Mouse (Mus musculus): ENCODE results near the gene Dcaf17.

The Dcaf17 gene

DNA sequence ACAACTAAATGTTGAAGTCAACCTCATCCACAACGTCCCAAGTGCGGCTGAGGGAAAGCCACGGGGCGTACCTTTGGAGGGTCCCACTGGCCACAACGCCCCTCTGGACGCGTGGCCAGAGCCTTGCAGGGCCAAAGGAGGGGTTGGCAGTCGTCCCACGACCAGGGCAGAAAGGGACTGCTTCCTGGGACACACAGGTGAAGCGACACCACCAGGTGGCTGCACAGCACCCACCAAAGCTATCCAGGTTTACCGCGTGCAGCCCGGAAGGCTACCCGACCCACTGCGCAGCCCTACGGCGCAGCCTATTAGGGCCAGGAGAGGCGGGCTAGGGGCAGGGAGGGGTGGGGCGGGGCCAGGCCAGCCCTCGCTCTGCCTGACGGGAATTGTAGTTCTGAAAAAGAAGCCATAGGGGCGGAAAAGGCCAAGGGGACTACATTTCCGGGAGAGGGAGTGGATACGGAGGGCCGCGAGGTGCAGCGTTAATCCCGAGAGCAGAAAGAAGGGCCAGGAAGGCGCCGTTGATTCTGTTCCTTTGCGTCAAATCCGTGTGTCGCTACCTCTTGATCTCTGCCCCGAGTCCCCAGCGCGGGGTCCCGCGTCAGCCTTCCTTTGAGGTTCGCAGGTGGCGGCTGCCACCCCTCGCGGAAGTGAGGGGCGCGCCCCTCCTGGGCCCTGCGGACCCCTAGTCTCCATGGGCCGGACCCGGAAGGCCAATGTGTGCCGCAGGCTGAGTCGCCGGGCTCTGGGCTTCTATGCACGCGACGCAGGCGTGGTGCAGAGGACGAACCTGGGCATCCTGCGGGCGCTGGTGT lies at the start of gene Dcaf17, which contains the start of gene Mettl8:
Dcaf17 (plus strand) TSS at position 29 of the 815 bp plus-strand sequence.
Mettl8 (minus strand) TSS at position 284 of the 815 bp plus-strand sequence.
- peak; percentile 91 for DNase-seq (ENCODE audit: low spot score)

- DNase-seq (ENCODE audit: low spot score) = no peak
Observed at GRCm38 (mm10) chr2:71011816-71012215, 43.3 kb upstream of the Dcaf17 start.

- no peak for DNase-seq (ENCODE audit: low spot score)
Observed at GRCm38 (mm10) chr2:71013521-71013920, 41.6 kb upstream of the Dcaf17 start.

DNA sequence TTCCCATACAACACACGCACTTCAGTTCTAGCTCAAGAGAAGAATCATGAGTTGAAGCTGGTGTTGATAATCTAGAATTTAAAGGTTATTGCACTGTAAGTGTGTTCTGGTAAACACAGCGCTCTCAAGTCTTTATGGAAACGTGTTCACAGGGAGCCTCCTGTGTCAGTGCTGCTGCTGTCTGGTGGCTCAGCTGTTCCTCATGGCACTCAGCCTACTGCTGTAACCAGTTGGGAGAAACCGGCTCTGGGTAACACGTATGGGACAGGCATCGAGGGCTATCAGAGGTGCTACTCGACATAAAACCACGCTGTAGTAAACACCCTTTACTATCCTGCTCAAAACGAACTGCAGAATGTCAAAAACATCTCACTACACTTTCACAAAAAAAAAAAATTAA lies 35.9 kb upstream of the Dcaf17 start:
- DNase-seq (ENCODE audit: low spot score) = peak; percentile 35

- DNase-seq (ENCODE audit: low spot score) = no peak
Observed at GRCm38 (mm10) chr2:71019704-71020375, 35.3 kb upstream of the Dcaf17 start.

DNA sequence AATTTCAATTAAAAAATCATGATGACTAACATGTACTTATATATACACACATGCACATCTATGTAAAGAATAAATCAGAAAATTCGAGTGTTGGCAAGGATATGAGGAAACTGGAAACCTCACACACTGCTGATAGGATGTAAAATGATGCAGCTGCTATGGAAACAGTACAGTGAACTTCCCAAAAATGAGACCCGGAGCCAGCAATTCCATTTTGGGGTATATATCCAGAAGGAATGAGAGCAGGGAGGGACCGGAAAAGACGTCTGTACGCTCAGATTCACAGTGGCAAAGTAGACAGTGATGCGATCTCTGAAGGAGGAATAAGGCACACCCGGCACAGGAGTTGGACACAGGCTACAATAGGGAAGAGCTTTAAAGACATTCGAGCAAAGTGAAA lies 34.5 kb upstream of the Dcaf17 start:
- DNase-seq (ENCODE audit: low spot score) = no peak

GRCm38 (mm10) chr2:71022991-71023390 lies 32.1 kb upstream of the Dcaf17 start:
- DNase-seq (ENCODE audit: low spot score) = no peak

GRCm38 (mm10) chr2:71023986-71024385 lies 31.1 kb upstream of the Dcaf17 start:
- no peak for DNase-seq (ENCODE audit: low spot score)

- DNase-seq (ENCODE audit: low spot score) = no peak
Observed at GRCm38 (mm10) chr2:71025576-71026315, 29.4 kb upstream of the Dcaf17 start.

- no peak for DNase-seq (ENCODE audit: low spot score)
Observed at GRCm38 (mm10) chr2:71026787-71027186, 28.3 kb upstream of the Dcaf17 start.

DNA sequence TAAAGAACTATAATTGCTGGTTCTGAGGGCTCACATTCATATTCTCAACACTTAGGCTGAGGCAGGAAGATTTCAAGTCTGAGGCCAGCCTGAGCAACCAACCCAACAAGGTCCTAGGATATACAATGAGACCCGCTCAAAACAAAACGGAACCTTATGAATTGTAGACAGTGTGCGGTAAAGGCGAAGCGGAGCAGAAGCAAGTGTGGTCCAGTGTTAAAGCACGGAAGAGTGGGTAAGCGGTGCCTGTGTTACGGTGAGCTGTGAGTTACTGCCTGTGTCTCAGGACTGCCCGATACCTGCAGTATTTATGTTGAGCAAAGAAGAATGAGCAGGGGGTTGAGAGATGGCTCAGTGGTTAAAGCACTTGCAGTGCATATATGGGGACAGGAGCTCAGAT lies 27.5 kb upstream of the Dcaf17 start:
- DNase-seq (ENCODE audit: low spot score) = no peak

GRCm38 (mm10) chr2:71030663-71031062 lies 24.5 kb upstream of the Dcaf17 start:
- no peak for DNase-seq (ENCODE audit: low spot score)

DNA sequence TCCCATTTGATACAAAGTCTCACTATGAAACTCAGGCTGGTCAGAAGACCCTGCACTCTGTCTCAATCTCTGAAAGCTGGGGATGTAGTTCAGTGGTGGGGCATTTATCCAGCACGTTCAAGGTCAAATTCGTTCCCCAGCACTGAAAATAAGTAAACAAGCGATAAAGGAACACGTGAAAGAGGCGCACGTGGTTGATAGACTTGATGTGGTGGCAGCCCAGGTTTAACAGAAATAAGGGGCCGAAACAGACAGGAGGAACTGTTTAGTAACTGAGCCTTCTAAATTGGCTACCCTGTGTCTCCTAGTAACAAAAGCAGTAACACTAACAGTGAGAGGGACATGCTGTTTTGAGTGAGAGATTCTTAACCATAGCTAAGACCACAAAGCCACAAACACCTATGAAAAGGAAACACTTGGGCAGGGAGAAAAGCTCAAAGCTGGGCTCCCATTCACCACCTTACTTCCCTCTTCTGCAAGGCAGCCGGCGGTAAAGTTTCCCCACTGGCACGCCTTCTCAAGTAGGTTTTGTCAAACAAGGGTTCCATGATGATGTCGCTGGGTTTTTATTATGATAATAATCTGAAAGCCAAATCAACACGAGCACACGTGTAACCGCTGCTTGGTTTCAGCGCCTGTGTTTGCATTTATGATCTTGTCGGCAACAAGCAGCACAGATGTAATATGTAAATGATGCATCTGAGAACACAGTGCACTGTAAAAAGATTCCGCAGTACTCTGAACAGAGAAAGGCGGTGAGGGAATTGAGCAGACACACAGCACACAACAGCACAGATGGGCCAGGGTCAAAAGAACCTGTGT lies 22.9 kb upstream of the Dcaf17 start:
- no peak for DNase-seq (ENCODE audit: low spot score)

GRCm38 (mm10) chr2:71033014-71033413 lies 22.1 kb upstream of the Dcaf17 start:
- no peak for DNase-seq (ENCODE audit: low spot score)

DNA sequence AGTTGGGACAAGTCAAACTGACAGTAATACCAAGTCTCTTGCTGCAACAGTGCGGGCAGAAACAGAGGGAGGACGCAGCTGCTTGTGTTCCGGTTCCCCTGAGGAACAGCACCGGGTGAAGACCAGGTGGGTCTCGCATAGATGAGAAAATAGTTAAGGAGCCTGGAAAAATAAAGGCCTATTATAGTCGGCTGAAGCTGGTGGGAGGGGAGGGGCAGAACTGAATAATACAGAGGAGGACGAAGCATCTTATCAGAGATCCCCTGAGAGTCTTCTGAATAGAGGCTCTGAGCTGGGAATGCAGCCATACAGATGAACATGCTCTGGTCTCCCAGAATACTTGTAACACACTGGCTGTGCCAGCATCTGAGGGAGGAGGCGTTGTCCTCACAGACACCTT lies 21.1 kb upstream of the Dcaf17 start:
- DNase-seq (ENCODE audit: low spot score) = no peak

- no peak for DNase-seq (ENCODE audit: low spot score)
Observed at GRCm38 (mm10) chr2:71037447-71037846, 17.7 kb upstream of the Dcaf17 start.

DNA sequence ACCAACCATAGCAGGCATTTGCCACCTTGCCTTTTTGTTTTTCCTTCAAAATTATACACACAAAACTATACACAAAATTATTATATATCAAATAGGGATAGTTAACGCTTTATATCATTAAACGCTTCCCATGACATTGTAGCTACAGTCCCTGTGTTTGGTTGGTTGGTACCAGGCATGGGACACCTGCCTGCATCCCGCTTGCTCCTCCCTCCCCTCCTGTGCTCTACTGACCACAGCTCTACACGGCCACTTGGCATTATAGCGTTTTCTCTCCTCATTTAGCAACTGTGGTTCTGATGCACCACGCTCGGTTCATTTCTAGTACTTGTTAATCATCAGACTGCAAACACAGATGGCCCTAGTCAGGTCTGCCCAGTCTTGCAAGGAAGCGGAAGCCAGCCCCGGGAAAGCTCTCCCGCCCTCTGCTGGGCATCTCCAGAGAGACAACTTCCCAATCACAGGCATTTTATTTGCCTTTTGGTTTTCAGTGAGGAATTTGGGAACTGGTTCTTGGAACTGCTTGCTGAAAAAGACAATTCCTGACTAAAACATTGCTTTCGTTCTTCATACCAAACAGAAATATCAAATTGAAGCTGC lies 15.5 kb upstream of the Dcaf17 start:
- peak; percentile 89 for DNase-seq (ENCODE audit: low spot score)

GRCm38 (mm10) chr2:71046151-71046550 lies 9.0 kb upstream of the Dcaf17 start:
- no peak for DNase-seq (ENCODE audit: low spot score)

GRCm38 (mm10) chr2:71046751-71047320 lies 8.3 kb upstream of the Dcaf17 start:
- no peak for DNase-seq (ENCODE audit: low spot score)

DNA sequence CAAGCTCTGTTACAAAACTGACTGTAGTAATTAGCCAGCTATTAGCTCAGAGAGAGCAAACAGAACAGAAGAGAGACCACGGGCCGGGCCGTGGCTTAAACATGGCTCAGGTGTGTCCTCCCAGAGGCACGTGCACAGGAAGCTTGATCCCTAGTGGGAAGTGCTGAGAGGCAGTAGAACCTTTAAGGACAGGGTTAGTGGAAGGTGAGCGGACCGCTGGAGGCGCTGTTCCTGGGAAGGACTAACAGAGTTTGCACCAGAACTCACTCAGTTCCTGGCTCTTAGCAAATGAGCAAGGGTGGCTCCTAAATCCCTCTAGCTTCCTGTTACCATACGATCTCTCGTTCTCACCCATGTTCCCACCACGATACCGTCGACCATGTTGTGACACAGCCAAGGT lies 6.2 kb upstream of the Dcaf17 start:
- no peak for DNase-seq (ENCODE audit: low spot score)

DNA sequence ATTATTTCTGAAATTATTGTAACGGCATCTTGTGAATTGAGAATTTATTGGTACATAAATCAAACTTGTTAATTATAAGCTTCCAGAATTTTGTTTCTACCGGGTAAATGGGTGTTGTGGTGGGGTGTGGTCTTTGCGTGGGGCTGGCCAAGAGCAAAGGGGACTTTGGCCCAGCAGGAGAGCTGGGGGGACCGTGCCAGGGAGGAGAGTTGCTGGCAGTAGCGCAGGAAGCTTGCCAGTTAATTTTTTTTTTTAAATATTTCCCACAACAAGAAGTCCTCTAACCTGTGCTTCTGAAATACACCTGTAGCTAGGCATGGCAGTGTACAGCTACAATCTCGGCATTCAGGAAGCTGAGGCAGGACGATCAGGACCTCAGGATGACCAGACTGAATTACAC lies 4.6 kb upstream of the Dcaf17 start:
- no peak for DNase-seq (ENCODE audit: low spot score)

All from layer of hippocampus, adult 11-12 months (tissue).